Mouse (Mus musculus): ENCODE results near the gene Homer3.

Homer3 gene

GRCm38 (mm10) chr8:70340659-70341058 is 58.0 kb downstream of the Homer3 start:
- no peak for DNase-seq

- DNase-seq = no peak
Observed at GRCm38 (mm10) chr8:70342007-70342406, 59.4 kb downstream of the Homer3 start.

GRCm38 (mm10) chr8:70343076-70343475 is 60.4 kb downstream of the Homer3 start:
- no peak for DNase-seq

- DNase-seq = peak in 1 of 2 experiments; percentile 42
Observed at GRCm38 (mm10) chr8:70343696-70344095, 61.1 kb downstream of the Homer3 start.

All from kidney, adult 8-10 months (tissue).